Mouse (Mus musculus) thymus, adult 18-20 months (tissue): ENCODE data around the gene Rasgrp3.
A peak's percentile ranks its signal among the peaks of the same experiment; 100 is the strongest.
"Not testable (repeated sequence)": the region's sequence is repeated elsewhere in the genome, so short reads cannot be mapped to it uniquely, and the experiment has no call there.

ENCODE experiments used
- DNase-seq, 2 experiments: peaks; one replicate each; pipeline ENCODE4 v3.0.0; 2022; ENCODE audit warnings: mixed read lengths in 2 of 2

Gene Rasgrp3

GRCm38 (mm10) chr17:75463223-75463622, 27.5 kb downstream of the Rasgrp3 start:
- DNase-seq = not testable (repeated sequence)

- DNase-seq = no peak
These were observed 27.9 kb downstream of the Rasgrp3 start for GRCm38 (mm10) chr17:75463645-75464044.

- no peak for DNase-seq
These were observed 28.8 kb downstream of the Rasgrp3 start for GRCm38 (mm10) chr17:75464331-75464982.

- peak; percentile 6 to 36 for DNase-seq
These were observed 29.4 kb downstream of the Rasgrp3 start for GRCm38 (mm10) chr17:75464983-75465634.

- DNase-seq = no peak
These were observed 29.9 kb downstream of the Rasgrp3 start for GRCm38 (mm10) chr17:75465635-75465997.

GRCm38 (mm10) chr17:75466948-75467347, 31.3 kb downstream of the Rasgrp3 start:
- DNase-seq = no peak

GRCm38 (mm10) chr17:75467526-75467925, 31.8 kb downstream of the Rasgrp3 start:
- no peak for DNase-seq

GRCm38 (mm10) chr17:75468479-75469114, 32.9 kb downstream of the Rasgrp3 start:
- no peak for DNase-seq

- DNase-seq = no peak
These were observed 34.6 kb downstream of the Rasgrp3 start for GRCm38 (mm10) chr17:75470325-75470724.

GRCm38 (mm10) chr17:75470885-75471610, 35.4 kb downstream of the Rasgrp3 start:
- DNase-seq = no peak

- DNase-seq = no peak
These were observed 36.1 kb downstream of the Rasgrp3 start for GRCm38 (mm10) chr17:75471644-75472253.

GRCm38 (mm10) chr17:75472379-75472778, 36.7 kb downstream of the Rasgrp3 start:
- no peak for DNase-seq

GRCm38 (mm10) chr17:75475985-75476384, 40.3 kb downstream of the Rasgrp3 start:
- DNase-seq = no peak

- DNase-seq = no peak
These were observed 41.2 kb downstream of the Rasgrp3 start for GRCm38 (mm10) chr17:75476736-75477416.

- no peak for DNase-seq
These were observed 42.0 kb downstream of the Rasgrp3 start for GRCm38 (mm10) chr17:75477655-75478054.

- DNase-seq = no peak
These were observed 43.1 kb downstream of the Rasgrp3 start for GRCm38 (mm10) chr17:75478836-75479235.

GRCm38 (mm10) chr17:75479663-75480062, 44.0 kb downstream of the Rasgrp3 start:
- DNase-seq = no peak

GRCm38 (mm10) chr17:75480379-75480778, 44.7 kb downstream of the Rasgrp3 start:
- no peak for DNase-seq

- DNase-seq = no peak
These were observed 50.5 kb downstream of the Rasgrp3 start for GRCm38 (mm10) chr17:75486205-75486604.

- DNase-seq = no peak
These were observed 59.5 kb downstream of the Rasgrp3 start for GRCm38 (mm10) chr17:75495213-75495612.

GRCm38 (mm10) chr17:75498241-75498651, 62.5 kb downstream of the Rasgrp3 start:
- DNase-seq = no peak

GRCm38 (mm10) chr17:75503031-75503430, 67.3 kb downstream of the Rasgrp3 start:
- DNase-seq = no peak
